Mouse (Mus musculus) naive thymus-derived CD4-positive, alpha-beta T cell, adult 2 months (primary cell): ENCODE data around the gene Gm3336.

Experiments used
- DNase-seq: peaks from one replicate; pipeline ENCODE4 v3.0.0-alpha.2; 2011; ENCODE audit warnings: low read depth

The Gm3336 gene

GRCm38 (mm10) chr8:70763354-70763753 is 45.0 kb downstream of the Gm3336 start:
- DNase-seq = peak; percentile 73

DNA sequence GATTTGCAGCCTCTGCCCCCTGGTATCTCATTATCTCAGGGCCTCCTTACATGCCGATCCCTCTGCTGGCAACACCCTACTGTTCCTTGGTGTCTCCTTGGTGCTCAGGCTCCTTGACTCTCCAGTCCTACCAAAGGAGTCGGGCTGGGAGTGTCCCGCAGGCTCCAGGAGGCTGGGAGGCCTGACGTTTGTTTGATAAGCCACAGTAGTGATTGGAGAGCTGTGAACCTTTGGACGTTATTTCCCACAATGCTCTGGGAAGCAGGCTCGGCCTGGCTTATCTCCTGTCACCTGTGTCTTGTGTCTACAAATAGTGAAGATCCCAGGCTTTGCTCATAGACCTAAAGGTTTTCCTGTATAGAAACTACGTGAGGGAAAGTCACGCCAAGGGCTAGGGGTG is 45.7 kb downstream of the Gm3336 start:
- DNase-seq = no peak

- no peak for DNase-seq
Measured at GRCm38 (mm10) chr8:70764676-70765075, 46.3 kb downstream of the Gm3336 start.

- DNase-seq = peak; percentile 68
Measured at GRCm38 (mm10) chr8:70765329-70765728, 47.0 kb downstream of the Gm3336 start.

DNA sequence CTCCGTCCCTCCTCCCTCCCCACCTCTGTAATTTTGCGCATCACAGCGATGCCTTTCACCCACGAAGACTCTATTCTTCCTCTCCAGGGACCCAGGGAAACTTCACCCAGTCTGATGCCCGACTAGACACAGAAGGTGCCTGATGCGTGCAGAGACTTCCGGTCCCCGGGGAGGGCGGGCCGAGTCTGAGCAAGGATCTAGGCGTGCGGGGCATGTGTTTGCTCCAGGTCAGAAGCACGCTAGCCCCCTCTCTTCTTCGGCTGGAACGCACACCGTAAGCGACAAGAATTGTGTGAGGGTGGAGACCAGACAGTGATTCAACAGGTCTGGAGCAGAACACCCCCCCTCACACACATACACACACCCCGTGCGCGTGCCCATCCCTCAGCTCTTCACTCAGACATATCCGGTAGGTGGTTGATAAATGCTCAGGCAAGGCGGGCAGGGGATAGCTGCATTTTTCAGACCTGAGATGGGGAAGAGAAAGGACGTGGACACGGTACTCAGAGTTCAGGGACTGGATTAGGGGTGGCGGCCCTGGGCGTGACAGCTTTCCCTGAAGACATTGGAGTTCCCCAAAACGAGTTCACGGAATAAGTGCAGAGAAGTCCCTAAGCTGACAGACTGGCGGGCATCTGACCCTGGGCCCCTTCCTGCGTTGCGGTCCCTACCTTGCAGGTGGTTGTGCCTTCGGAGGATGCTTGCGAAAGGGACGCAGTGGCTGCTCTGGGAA is 47.7 kb downstream of the Gm3336 start:
- DNase-seq = peak; percentile 82

GRCm38 (mm10) chr8:70766571-70767440 is 48.5 kb downstream of the Gm3336 start:
- DNase-seq = peak; percentile 54

- no peak for DNase-seq
Measured at GRCm38 (mm10) chr8:70767503-70767902, 49.2 kb downstream of the Gm3336 start.

DNA sequence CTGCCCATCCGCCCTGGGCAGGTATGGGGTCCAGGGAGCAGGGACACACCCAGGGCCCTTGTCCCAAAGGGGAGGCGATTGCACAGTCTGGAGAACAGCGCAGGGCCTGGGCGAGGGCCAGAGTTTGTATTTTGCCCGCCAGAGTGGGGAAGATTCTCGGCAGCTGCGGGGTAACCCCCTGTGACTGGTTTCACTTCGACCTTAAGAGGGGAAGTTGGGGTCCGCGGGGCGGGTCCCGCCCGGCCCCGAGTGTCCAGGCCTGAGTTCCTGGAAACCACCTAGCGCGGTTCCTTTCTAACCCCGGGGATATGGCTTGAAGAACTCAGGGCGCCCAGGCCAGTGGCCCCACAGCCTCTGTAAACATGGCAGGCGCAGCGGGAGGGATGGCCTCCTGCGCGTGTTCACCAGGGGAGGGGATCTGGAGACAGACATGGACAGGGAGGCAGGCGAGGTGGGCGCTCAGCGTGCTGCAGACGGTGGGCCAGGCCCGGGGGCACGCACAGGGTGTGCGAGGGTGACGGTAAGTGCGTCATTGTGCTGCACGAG is 50.0 kb downstream of the Gm3336 start:
- DNase-seq = no peak

DNA sequence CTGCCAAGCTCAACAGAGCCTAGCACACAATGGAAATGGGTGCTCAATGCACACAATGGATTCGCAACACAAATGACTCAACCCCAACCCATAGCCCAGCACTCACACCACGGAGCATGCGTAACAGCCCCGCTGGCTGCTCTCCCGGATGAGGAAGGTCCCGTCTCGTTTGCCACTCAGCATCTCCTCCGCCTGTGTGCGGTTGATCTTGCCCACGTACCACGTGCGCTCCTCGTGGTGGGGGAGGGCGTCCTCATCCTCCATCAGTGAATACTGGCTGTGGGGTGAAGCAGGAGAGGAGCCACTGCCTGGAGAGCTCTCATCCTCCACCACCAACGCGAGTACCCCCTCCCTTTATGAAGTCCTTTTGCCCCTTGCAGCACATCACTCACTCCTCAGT is 50.6 kb downstream of the Gm3336 start:
- no peak for DNase-seq

- DNase-seq = peak; percentile 99
Measured at GRCm38 (mm10) chr8:70769359-70769758, 51.0 kb downstream of the Gm3336 start.

- no peak for DNase-seq
Measured at GRCm38 (mm10) chr8:70769858-70770257, 51.5 kb downstream of the Gm3336 start.

GRCm38 (mm10) chr8:70770748-70771147 is 52.4 kb downstream of the Gm3336 start:
- DNase-seq = no peak

- DNase-seq = no peak
Measured at GRCm38 (mm10) chr8:70771217-70771616, 52.9 kb downstream of the Gm3336 start.

DNA sequence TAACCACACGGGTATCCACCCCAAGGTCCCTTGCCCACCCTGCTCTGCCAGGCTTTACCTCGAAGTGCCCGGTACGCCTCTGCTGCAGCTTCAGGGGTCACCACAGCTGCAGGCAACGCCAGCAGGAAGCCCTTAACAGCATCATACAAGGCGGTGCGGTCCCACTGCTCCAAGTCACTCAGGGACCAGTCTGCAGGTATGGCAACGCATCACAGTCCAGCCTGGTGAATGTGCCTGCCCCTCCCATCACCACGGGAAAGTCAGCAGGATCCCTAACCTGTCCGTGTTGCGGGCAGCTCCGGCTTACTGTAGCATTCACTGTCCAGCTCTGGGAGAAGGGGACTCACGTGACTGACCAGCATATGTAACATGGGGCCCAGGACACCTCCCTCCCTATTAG is 53.7 kb downstream of the Gm3336 start:
- DNase-seq = no peak
